Mouse (Mus musculus) lung, embryonic 16.5 days (tissue): Measurements from ENCODE around the gene Rasip1. TPM values are rescaled to one million over a fixed set of nuclear protein-coding genes. Genes with fewer than 3 reads are reported as not detected.

Experiments used
- polyA plus RNA-seq: library from polyadenylated mRNA; unstranded; fragments of >200 nt; fragmentation: Nextera tagmentation; extraction: Ambion mirVana; gene quantifications from 2 replicates; pipeline ENCODE4 v1.2.1, GENCODE M21; 2015

Gene Rasip1
- polyA plus RNA-seq, 1 experiment from 2014 or later = 16.4 TPM

Other genes starting within 250 kb of the Rasip1 start
- gene Snrnp70, start 231.7 kb upstream of the Rasip1 start, polyA plus RNA-seq = 181 and 191 TPM in 2 replicates
- not detected in 2 replicates for gene Kcna7, start 221.8 kb upstream of the Rasip1 start, polyA plus RNA-seq
- 3.2 and 3.5 TPM in 2 replicates for gene Ntf5, start 213.8 kb upstream of the Rasip1 start, polyA plus RNA-seq
- 2.3 and 3.3 TPM in 2 replicates for gene Lhb, start 206.7 kb upstream of the Rasip1 start, polyA plus RNA-seq
- 53.8 and 54.1 TPM in 2 replicates for gene Gys1, start 192.6 kb upstream of the Rasip1 start, polyA plus RNA-seq
- gene Ruvbl2, start 189.4 kb upstream of the Rasip1 start, polyA plus RNA-seq = 159 and 160 TPM in 2 replicates
- 4,912 and 5,024 TPM in 2 replicates for gene Ftl1, start 167.6 kb upstream of the Rasip1 start, polyA plus RNA-seq
- gene Bax, start 160.6 kb upstream of the Rasip1 start, polyA plus RNA-seq = 135 and 136 TPM in 2 replicates
- gene Tulp2, start 145.6 kb upstream of the Rasip1 start, polyA plus RNA-seq = 0.39 and 0.57 TPM in 2 replicates
- not detected in 2 replicates for gene Gm45808, start 140.7 kb upstream of the Rasip1 start, polyA plus RNA-seq
- gene Dhdh, start 138.7 kb upstream of the Rasip1 start, polyA plus RNA-seq = 3.6 and 3.7 TPM in 2 replicates
- gene Nucb1, start 117.1 kb upstream of the Rasip1 start, polyA plus RNA-seq = 254 and 266 TPM in 2 replicates
- gene Ppp1r15a, start 101.2 kb upstream of the Rasip1 start, polyA plus RNA-seq = 22.4 and 29.0 TPM in 2 replicates
- gene Plekha4, start 101.2 kb upstream of the Rasip1 start, polyA plus RNA-seq = 2.3 and 3.4 TPM in 2 replicates
- gene Hsd17b14, start 72.6 kb upstream of the Rasip1 start, polyA plus RNA-seq = 0.72 and 0.84 TPM in 2 replicates
- 59.5 and 60.0 TPM in 2 replicates for gene Bcat2, start 57.3 kb upstream of the Rasip1 start, polyA plus RNA-seq
- gene Fgf21, start 12.0 kb upstream of the Rasip1 start, polyA plus RNA-seq = 0.16 and 0.91 TPM in 2 replicates
- 0.26 and 0.70 TPM in 2 replicates for gene Fut1, start 10.2 kb upstream of the Rasip1 start, polyA plus RNA-seq
- 0.16 and 0.21 TPM in 2 replicates for gene Izumo1, start 5.7 kb upstream of the Rasip1 start, polyA plus RNA-seq
- 10.6 and 11.5 TPM in 2 replicates for gene Mamstr, start 12.5 kb downstream of the Rasip1 start, polyA plus RNA-seq
- gene Fut2, start 38.9 kb downstream of the Rasip1 start, polyA plus RNA-seq = 0.60 and 0.70 TPM in 2 replicates
- 0.95 and 1.8 TPM in 2 replicates for gene Ntn5, start 56.5 kb downstream of the Rasip1 start, polyA plus RNA-seq
- gene Sec1, start 66.9 kb downstream of the Rasip1 start, polyA plus RNA-seq = 0.74 and 0.84 TPM in 2 replicates
- 2.3 and 3.3 TPM in 2 replicates for gene Car11, start 72.4 kb downstream of the Rasip1 start, polyA plus RNA-seq
- 1.5 and 1.7 TPM in 2 replicates for gene Dbp, start 77.6 kb downstream of the Rasip1 start, polyA plus RNA-seq
- 984 and 1,005 TPM in 2 replicates for gene Rpl18, start 88.0 kb downstream of the Rasip1 start, polyA plus RNA-seq
- 28.9 TPM in 2 replicates for gene Sphk2, start 90.5 kb downstream of the Rasip1 start, polyA plus RNA-seq
- gene Fam83e, start 93.7 kb downstream of the Rasip1 start, polyA plus RNA-seq = 2.0 and 2.1 TPM in 2 replicates
- not detected in 2 replicates for gene Spaca4, start 98.3 kb downstream of the Rasip1 start, polyA plus RNA-seq
- gene Lmtk3, start 156.2 kb downstream of the Rasip1 start, polyA plus RNA-seq = 0.72 and 1.0 TPM in 2 replicates
- gene Sult2b1, start 157.2 kb downstream of the Rasip1 start, polyA plus RNA-seq = 6.6 and 7.9 TPM in 2 replicates
- gene Cyth2, start 187.1 kb downstream of the Rasip1 start, polyA plus RNA-seq = 108 and 112 TPM in 2 replicates
- 0.68 and 1.3 TPM in 2 replicates for gene Kcnj14, start 197.3 kb downstream of the Rasip1 start, polyA plus RNA-seq
- gene Grwd1, start 203.5 kb downstream of the Rasip1 start, polyA plus RNA-seq = 50.0 and 51.4 TPM in 2 replicates
- gene Kdelr1, start 245.3 kb downstream of the Rasip1 start, polyA plus RNA-seq = 76.6 and 76.7 TPM in 2 replicates